Mouse (Mus musculus): ENCODE data around the gene Tas2r122. TPM values are rescaled to one million over a fixed set of nuclear protein-coding genes. Genes with fewer than 3 reads are reported as not detected.

Gene Tas2r122
- not detected for polyA plus RNA-seq (2014; fragmentation: Illumina TruSeq; extraction: RNeasy Lipid Tissue Mini Kit (QIAGEN cat#74804); ENCODE audit: low read depth, low replicate concordance)

DNA sequence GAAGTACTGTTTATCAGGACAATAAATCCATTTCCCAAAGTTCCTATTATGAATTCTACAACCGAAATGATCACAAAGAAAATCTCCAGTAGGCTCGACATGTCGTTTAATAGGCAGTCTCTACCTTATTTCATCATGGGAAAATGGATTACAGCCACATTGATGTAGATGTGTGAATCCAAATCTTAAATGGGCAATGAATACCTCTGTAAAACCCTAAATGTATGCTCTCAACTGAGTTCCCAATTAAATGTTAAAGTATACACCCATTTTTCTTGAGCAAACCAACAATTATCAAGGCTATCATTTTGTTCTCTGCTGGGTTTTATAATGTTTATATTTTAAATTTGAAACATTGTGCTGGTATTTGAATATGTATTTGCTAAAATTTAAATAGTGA lies at the start of gene Tas2r122:
TSS of gene Tas2r122 (minus strand) at position 101 of the 400 bp plus-strand sequence.

DNA sequence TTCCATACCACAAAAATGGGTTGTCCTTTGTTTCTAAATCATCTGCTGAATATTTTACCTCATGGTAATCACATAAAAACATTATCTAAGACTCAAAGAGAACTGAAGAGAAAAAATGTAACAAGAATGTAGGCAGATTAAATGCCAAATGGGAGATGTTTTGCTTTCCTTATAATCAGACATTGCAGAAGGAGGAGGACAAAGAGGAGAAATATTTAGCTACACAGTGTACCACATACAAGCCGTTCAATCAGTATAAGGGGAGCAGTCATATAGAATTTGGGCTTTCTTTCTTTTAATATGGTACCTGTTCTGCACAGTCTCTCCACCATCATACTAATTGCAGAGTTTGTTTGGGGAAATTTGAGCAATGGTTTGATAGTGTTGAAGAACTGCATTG lies 42.7 kb upstream of the Tas2r122 start, which contains the start of gene Tas2r124:
TSS of gene Tas2r124 (plus strand) at position 301 of the 400 bp plus-strand sequence.

DNA sequence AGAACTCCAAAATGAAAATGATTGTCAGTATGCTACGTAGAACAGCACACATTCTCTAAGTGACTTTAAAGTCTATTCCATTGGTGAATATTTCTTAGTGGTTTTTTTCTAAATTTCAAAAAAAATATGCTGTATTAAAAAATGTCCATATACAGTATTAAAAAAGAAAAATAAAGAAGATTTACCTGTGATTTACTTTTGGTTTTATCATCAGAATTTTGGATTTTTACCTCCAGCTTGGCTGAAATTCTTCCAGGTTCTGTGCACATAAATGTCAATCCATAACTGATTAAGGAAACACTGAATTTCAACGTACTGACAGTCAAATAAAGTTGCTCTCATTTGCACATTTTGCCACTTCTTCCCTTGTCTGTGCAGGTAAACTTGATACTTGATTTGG lies 26.2 kb upstream of the Tas2r122 start, which contains the start of gene Tas2r115:
TSS of gene Tas2r115 (minus strand) at position 101 of the 400 bp plus-strand sequence.

DNA sequence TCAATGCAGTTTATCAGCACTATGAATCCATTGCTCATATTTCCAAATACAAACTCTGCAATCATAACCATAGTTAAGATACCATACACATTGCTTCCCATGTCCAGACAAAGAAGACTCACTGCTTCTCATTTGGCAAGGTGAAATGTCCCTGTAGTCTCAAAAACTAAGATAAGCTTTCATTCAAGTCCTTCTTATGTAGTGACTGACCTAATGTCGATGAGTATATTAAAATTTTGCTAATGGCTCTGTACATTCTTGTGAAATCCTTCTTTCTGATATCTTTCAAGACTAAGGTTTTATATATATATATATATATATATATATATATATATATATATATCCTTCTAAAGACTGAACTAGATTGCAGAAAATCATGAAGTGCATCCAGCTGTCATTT lies 10.8 kb downstream of the Tas2r122 start, which contains the start of gene Tas2r121:
TSS of gene Tas2r121 (minus strand) at position 101 of the 400 bp plus-strand sequence.

Other genes starting within 250 kb of the Tas2r122 start
- gene Prh1, start 142.1 kb downstream of the Tas2r122 start, polyA plus RNA-seq (2014; fragmentation: Illumina TruSeq; extraction: RNeasy Lipid Tissue Mini Kit (QIAGEN cat#74804); ENCODE audit: low read depth, low replicate concordance): not detected
- not detected for gene Prp2, start 116.0 kb downstream of the Tas2r122 start, polyA plus RNA-seq (2014; fragmentation: Illumina TruSeq; extraction: RNeasy Lipid Tissue Mini Kit (QIAGEN cat#74804); ENCODE audit: low read depth, low replicate concordance)
- not detected for gene A630073D07Rik, start 60.4 kb downstream of the Tas2r122 start, polyA plus RNA-seq (2014; fragmentation: Illumina TruSeq; extraction: RNeasy Lipid Tissue Mini Kit (QIAGEN cat#74804); ENCODE audit: low read depth, low replicate concordance)
- not detected for gene Tas2r120, start 55.0 kb downstream of the Tas2r122 start, polyA plus RNA-seq (2014; fragmentation: Illumina TruSeq; extraction: RNeasy Lipid Tissue Mini Kit (QIAGEN cat#74804); ENCODE audit: low read depth, low replicate concordance)
- gene Tas2r121, start 10.9 kb downstream of the Tas2r122 start, polyA plus RNA-seq (2014; fragmentation: Illumina TruSeq; extraction: RNeasy Lipid Tissue Mini Kit (QIAGEN cat#74804); ENCODE audit: low read depth, low replicate concordance): not detected
- not detected for gene Tas2r115, start 26.1 kb upstream of the Tas2r122 start, polyA plus RNA-seq (2014; fragmentation: Illumina TruSeq; extraction: RNeasy Lipid Tissue Mini Kit (QIAGEN cat#74804); ENCODE audit: low read depth, low replicate concordance)
- gene Tas2r124, start 42.8 kb upstream of the Tas2r122 start, polyA plus RNA-seq (2014; fragmentation: Illumina TruSeq; extraction: RNeasy Lipid Tissue Mini Kit (QIAGEN cat#74804); ENCODE audit: low read depth, low replicate concordance): not detected
- not detected for gene Tas2r102, start 50.2 kb upstream of the Tas2r122 start, polyA plus RNA-seq (2014; fragmentation: Illumina TruSeq; extraction: RNeasy Lipid Tissue Mini Kit (QIAGEN cat#74804); ENCODE audit: low read depth, low replicate concordance)
- gene Tas2r136, start 66.2 kb upstream of the Tas2r122 start, polyA plus RNA-seq (2014; fragmentation: Illumina TruSeq; extraction: RNeasy Lipid Tissue Mini Kit (QIAGEN cat#74804); ENCODE audit: low read depth, low replicate concordance): not detected
- gene Tas2r117, start 90.9 kb upstream of the Tas2r122 start, polyA plus RNA-seq (2014; fragmentation: Illumina TruSeq; extraction: RNeasy Lipid Tissue Mini Kit (QIAGEN cat#74804); ENCODE audit: low read depth, low replicate concordance): not detected
- gene Tas2r123, start 135.2 kb upstream of the Tas2r122 start, polyA plus RNA-seq (2014; fragmentation: Illumina TruSeq; extraction: RNeasy Lipid Tissue Mini Kit (QIAGEN cat#74804); ENCODE audit: low read depth, low replicate concordance): not detected
- gene Tas2r116, start 143.5 kb upstream of the Tas2r122 start, polyA plus RNA-seq (2014; fragmentation: Illumina TruSeq; extraction: RNeasy Lipid Tissue Mini Kit (QIAGEN cat#74804); ENCODE audit: low read depth, low replicate concordance): not detected
- gene Tas2r110, start 156.1 kb upstream of the Tas2r122 start, polyA plus RNA-seq (2014; fragmentation: Illumina TruSeq; extraction: RNeasy Lipid Tissue Mini Kit (QIAGEN cat#74804); ENCODE audit: low read depth, low replicate concordance): not detected
- not detected for gene Tas2r113, start 181.1 kb upstream of the Tas2r122 start, polyA plus RNA-seq (2014; fragmentation: Illumina TruSeq; extraction: RNeasy Lipid Tissue Mini Kit (QIAGEN cat#74804); ENCODE audit: low read depth, low replicate concordance)
- gene Tas2r125, start 197.7 kb upstream of the Tas2r122 start, polyA plus RNA-seq (2014; fragmentation: Illumina TruSeq; extraction: RNeasy Lipid Tissue Mini Kit (QIAGEN cat#74804); ENCODE audit: low read depth, low replicate concordance): not detected
- gene Tas2r129, start 239.2 kb upstream of the Tas2r122 start, polyA plus RNA-seq (2014; fragmentation: Illumina TruSeq; extraction: RNeasy Lipid Tissue Mini Kit (QIAGEN cat#74804); ENCODE audit: low read depth, low replicate concordance): not detected
- not detected for gene Tas2r131, start 246.0 kb upstream of the Tas2r122 start, polyA plus RNA-seq (2014; fragmentation: Illumina TruSeq; extraction: RNeasy Lipid Tissue Mini Kit (QIAGEN cat#74804); ENCODE audit: low read depth, low replicate concordance)